Mouse (Mus musculus): Measurements from ENCODE around the gene Olfr430. TPM values are rescaled to one million over a fixed set of nuclear protein-coding genes. Genes with fewer than 3 reads are reported as not detected.
"Not testable (repeated sequence)": the region's sequence is repeated elsewhere in the genome, so short reads cannot be mapped to it uniquely, and the experiment has no call there.

The Olfr430 gene
- polyA plus RNA-seq, 1 experiment = not detected

DNA sequence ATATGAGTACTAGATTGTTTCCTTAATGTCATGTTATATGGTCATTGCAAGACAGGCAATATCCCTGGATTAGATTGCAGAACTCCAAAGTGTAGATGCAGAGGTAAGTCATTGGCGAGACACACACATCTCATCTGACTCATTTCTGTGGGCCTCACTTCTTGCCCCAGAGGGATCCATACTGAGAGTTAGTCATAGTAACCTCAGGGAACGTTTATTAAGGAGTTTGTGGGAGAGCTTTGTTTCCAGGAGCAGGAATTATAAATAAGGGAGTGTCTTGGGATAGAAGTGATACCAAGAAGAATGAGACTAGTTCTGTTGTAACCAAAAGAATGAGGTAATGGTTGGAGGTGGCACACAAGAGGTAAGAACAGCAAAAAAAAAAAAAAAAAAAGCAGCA, 17.5 kb upstream of the Olfr430 start, which contains the start of gene Olfr432:
TSS of gene Olfr432 (plus strand) at position 313 of the 400 bp plus-strand sequence.
- 55% methylated on average over 2 of the region's 2 CpGs for WGBS
- H3K4me3 ChIP-seq (ENCODE audit: low read depth, low read length) = no peak within 1 kb of the TSS
- H3K27me3 ChIP-seq (ENCODE audit: control insufficient read depth, insufficient read depth, low read length) = no peaks in the 10 kb centered on the region
- no peaks in the 10 kb centered on the region for H3K4me1 ChIP-seq (ENCODE audit: control insufficient read depth, insufficient read depth, insufficient read length, low read length)
- no peaks in the 10 kb centered on the region for H3K36me3 ChIP-seq (ENCODE audit: control insufficient read depth, insufficient read depth, low read length)
- no peak within 1 kb of the TSS for H3K27ac ChIP-seq (ENCODE audit: insufficient read depth, low read depth, low read length)
- TF ChIP-seq CTCF (IDR thresholded peaks at IDR 0.05; ENCODE audit: extremely low read depth, insufficient read length, insufficient replicate concordance, low read depth, low read length) (no peak), POLR2A (IDR thresholded peaks at IDR 0.05; ENCODE audit: low read depth, low read length) (no peak)

DNA sequence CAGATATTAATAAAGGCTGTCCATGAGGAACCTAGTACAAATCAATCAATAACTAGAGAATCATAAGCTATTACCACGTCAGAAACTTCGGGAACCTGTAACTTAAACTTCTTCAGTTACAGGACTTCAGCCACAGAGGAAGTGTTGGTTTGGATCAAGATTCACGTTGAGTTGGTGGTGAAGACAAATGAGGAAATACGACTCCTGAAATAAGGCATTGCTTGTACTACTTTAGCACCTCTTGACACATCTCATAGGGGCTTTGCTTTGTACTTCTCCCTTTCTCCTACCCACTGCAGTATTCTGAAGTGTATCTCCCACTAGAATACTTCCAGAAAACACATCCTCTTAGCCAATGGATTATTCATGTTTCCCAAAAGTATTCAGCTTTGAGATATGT, 17.0 kb upstream of the Olfr430 start:
- H3K36me3 ChIP-seq (ENCODE audit: control insufficient read depth, insufficient read depth, low read length); H3K27me3 ChIP-seq (ENCODE audit: control insufficient read depth, insufficient read depth, low read length): not testable (repeated sequence)
- 65% methylated on average over 4 of the region's 4 CpGs for WGBS

DNA sequence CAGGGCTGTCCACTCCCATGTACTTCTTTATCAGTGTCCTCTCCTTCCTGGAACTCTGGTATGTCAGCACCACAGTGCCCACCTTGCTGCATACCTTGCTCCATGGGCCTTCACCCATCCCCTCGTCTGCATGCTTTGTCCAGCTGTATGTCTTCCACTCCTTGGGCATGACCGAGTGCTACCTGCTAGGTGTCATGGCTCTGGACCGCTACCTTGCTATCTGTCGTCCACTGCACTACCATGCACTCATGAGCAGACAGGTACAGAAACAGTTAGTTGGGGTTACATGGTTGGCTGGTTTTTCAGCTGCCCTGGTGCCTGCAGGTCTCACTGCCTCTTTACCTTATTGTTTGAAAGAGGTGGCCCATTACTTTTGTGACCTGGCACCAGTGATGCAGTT, 15.9 kb upstream of the Olfr430 start:
- Histone ChIP-seq H3K4me3 (ENCODE audit: low read depth, low read length) (no peak overlapping the region), H3K4me1 (ENCODE audit: control insufficient read depth, insufficient read depth, insufficient read length, low read length) (no peaks in the 10 kb centered on the region), H3K27me3 (ENCODE audit: control insufficient read depth, insufficient read depth, low read length) (no peaks in the 10 kb centered on the region), H3K36me3 (ENCODE audit: control insufficient read depth, insufficient read depth, low read length) (no peaks in the 10 kb centered on the region), H3K27ac (ENCODE audit: insufficient read depth, low read depth, low read length) (no peak overlapping the region)
- WGBS = 90% methylated on average over 4 of the region's 4 CpGs
- TF ChIP-seq CTCF (IDR thresholded peaks at IDR 0.05; ENCODE audit: extremely low read depth, insufficient read length, insufficient replicate concordance, low read depth, low read length) = no peak
- no peak for TF ChIP-seq POLR2A (IDR thresholded peaks at IDR 0.05; ENCODE audit: low read depth, low read length)

More for the DNA sequence above, 17.0 kb upstream of the Olfr430 start:
- H3K27ac ChIP-seq (ENCODE audit: insufficient read depth, low read depth, low read length); H3K4me3 ChIP-seq (ENCODE audit: low read depth, low read length); H3K4me1 ChIP-seq (ENCODE audit: control insufficient read depth, insufficient read depth, insufficient read length, low read length): not testable (repeated sequence)

DNA sequence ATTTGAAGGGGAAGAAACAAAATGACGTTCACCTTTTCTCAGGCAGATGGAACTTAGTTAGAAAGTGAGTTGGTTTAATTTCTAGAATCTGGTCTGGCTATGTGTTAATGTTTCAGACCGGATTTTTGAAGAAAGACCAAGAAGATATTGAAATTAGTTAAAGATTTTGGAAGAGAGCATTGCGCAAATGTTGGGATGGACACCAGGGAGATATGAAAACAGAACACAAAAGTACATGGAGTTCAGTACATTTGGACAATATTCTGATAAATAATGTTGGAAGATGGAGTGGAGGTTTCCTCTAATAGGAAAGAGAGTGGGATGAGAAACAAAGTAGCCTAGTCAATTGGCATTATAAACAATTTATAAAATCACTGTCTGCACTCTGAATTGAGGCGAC, 14.9 kb upstream of the Olfr430 start:
- 82% methylated on average over 4 of the region's 4 CpGs for WGBS
- TF ChIP-seq POLR2A (IDR thresholded peaks at IDR 0.05; ENCODE audit: low read depth, low read length) (no peak), CTCF (IDR thresholded peaks at IDR 0.05; ENCODE audit: extremely low read depth, insufficient read length, insufficient replicate concordance, low read depth, low read length) (no peak)
- H3K4me3 ChIP-seq (ENCODE audit: low read depth, low read length) = no peak overlapping the region
- H3K27me3 ChIP-seq (ENCODE audit: control insufficient read depth, insufficient read depth, low read length) = no peaks in the 10 kb centered on the region
- H3K27ac ChIP-seq (ENCODE audit: insufficient read depth, low read depth, low read length) = no peak overlapping the region
- H3K4me1 ChIP-seq (ENCODE audit: control insufficient read depth, insufficient read depth, insufficient read length, low read length) = no peaks in the 10 kb centered on the region
- no peaks in the 10 kb centered on the region for H3K36me3 ChIP-seq (ENCODE audit: control insufficient read depth, insufficient read depth, low read length)

DNA sequence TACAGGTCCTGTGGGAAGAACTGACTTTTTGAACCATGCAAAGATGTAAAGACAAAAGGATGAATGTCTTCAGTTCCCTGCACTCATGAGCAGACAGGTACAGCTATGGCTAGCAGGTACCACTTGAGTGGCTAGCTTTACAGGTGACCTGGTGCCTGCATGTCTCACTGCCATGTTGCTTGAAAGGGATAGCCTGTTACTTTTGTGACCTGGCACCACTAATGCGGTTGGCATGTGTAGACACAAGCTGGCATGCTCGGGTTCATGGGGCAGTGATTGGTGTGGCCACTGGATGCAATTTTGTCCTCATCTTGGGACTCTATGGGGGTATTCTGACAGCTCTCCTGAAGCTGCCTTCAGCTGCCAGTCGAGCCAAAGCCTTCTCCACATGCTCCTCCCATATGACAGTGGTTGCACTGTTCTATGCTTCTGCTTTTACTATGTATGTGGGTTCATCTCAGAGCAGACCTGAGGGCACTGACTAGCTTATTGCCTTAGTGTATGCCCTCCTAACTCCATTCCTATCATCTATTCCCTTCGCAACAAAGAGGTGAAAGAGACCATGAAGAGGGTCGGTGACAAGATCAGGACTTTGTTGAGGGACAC, 14.4 kb upstream of the Olfr430 start:
- H3K4me1 ChIP-seq (ENCODE audit: control insufficient read depth, insufficient read depth, insufficient read length, low read length) = no peaks in the 10 kb centered on the region
- no peak overlapping the region for H3K27ac ChIP-seq (ENCODE audit: insufficient read depth, low read depth, low read length)
- TF ChIP-seq POLR2A (IDR thresholded peaks at IDR 0.05; ENCODE audit: low read depth, low read length) (no peak), CTCF (IDR thresholded peaks at IDR 0.05; ENCODE audit: extremely low read depth, insufficient read length, insufficient replicate concordance, low read depth, low read length) (no peak)
- H3K27me3 ChIP-seq (ENCODE audit: control insufficient read depth, insufficient read depth, low read length) = no peaks in the 10 kb centered on the region
- H3K4me3 ChIP-seq (ENCODE audit: low read depth, low read length) = no peak overlapping the region
- no peaks in the 10 kb centered on the region for H3K36me3 ChIP-seq (ENCODE audit: control insufficient read depth, insufficient read depth, low read length)
- WGBS = 80% methylated on average over 5 of the region's 5 CpGs

DNA sequence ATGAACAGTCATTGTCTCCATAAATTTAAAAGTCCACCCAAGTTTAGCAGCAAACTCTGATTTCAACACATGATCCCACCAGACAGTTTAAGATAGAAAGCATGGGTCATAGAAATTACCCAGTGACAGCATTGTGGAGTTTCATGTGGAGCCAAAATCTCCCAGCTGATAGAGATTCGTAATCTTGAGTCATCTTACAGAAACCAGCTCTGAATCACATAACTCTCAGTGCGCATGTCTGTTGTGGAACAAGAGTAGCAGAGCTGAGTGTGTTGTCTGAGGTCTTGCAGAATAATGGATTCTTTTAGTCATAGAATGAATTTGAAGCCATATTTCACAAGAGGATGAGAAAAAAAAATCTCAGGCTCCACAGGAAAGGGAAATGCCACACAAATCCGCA, 13.4 kb upstream of the Olfr430 start:
- Histone ChIP-seq H3K27ac (ENCODE audit: insufficient read depth, low read depth, low read length) (no peak overlapping the region), H3K27me3 (ENCODE audit: control insufficient read depth, insufficient read depth, low read length) (no peaks in the 10 kb centered on the region), H3K4me1 (ENCODE audit: control insufficient read depth, insufficient read depth, insufficient read length, low read length) (no peaks in the 10 kb centered on the region), H3K36me3 (ENCODE audit: control insufficient read depth, insufficient read depth, low read length) (no peaks in the 10 kb centered on the region), H3K4me3 (ENCODE audit: low read depth, low read length) (no peak overlapping the region)
- 79% methylated on average over 3 of the region's 3 CpGs for WGBS
- TF ChIP-seq CTCF (IDR thresholded peaks at IDR 0.05; ENCODE audit: extremely low read depth, insufficient read length, insufficient replicate concordance, low read depth, low read length) (no peak), POLR2A (IDR thresholded peaks at IDR 0.05; ENCODE audit: low read depth, low read length) (no peak)

DNA sequence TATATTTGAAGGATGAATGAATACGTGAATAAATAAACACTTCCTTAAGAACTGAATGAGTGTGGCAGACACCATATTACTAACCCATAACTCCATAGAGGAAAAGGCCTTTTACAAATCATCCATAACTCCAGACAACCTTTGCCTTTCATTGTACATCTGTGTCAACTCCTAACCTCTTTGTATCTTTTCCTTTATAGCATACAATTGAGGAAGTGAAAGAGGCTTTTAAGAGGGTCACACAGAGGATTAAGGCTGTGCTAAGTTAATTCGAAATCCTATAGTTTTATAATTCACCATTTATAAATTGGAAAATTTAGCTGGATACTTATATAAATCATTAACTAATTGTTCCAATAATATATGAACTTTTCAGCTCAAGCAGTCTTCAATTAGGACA, 11.2 kb upstream of the Olfr430 start:
- H3K36me3 ChIP-seq (ENCODE audit: control insufficient read depth, insufficient read depth, low read length) = no peaks in the 10 kb centered on the region
- no peak overlapping the region for H3K4me3 ChIP-seq (ENCODE audit: low read depth, low read length)
- H3K4me1 ChIP-seq (ENCODE audit: control insufficient read depth, insufficient read depth, insufficient read length, low read length) = no peaks in the 10 kb centered on the region
- H3K27me3 ChIP-seq (ENCODE audit: control insufficient read depth, insufficient read depth, low read length) = no peaks in the 10 kb centered on the region
- TF ChIP-seq CTCF (IDR thresholded peaks at IDR 0.05; ENCODE audit: extremely low read depth, insufficient read length, insufficient replicate concordance, low read depth, low read length) (no peak), POLR2A (IDR thresholded peaks at IDR 0.05; ENCODE audit: low read depth, low read length) (no peak)
- no peak overlapping the region for H3K27ac ChIP-seq (ENCODE audit: insufficient read depth, low read depth, low read length)
- WGBS = 66% methylated on average over 2 of the region's 2 CpGs

DNA sequence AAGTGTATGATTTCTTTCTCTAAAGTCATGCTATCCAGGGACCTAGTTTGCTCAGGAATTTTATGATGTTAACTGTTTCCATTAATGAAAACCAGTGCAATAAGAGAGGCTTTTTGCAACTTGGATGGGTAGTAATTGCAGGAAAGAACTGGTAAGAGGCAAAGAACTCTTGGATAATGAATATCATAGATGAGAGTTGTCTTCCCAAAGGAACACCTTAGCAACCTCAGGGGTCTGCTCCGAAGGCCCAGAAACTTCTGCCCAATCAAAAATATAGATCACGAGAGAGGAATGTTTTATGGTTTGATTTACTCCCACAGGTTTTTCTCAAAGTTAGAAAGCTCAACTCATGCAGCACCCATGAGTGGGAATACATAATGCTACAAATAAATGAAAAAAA, 17.6 kb downstream of the Olfr430 start, which contains the start of gene Olfr429:
TSS of gene Olfr429 (plus strand) at position 301 of the 400 bp plus-strand sequence.
- Histone ChIP-seq H3K4me1 (ENCODE audit: control insufficient read depth, insufficient read depth, insufficient read length, low read length) (no peaks in the 10 kb centered on the region), H3K4me3 (ENCODE audit: low read depth, low read length) (no peak within 1 kb of the TSS), H3K27me3 (ENCODE audit: control insufficient read depth, insufficient read depth, low read length) (no peaks in the 10 kb centered on the region), H3K27ac (ENCODE audit: insufficient read depth, low read depth, low read length) (no peak within 1 kb of the TSS), H3K36me3 (ENCODE audit: control insufficient read depth, insufficient read depth, low read length) (no peaks in the 10 kb centered on the region)
- no peak for TF ChIP-seq CTCF (IDR thresholded peaks at IDR 0.05; ENCODE audit: extremely low read depth, insufficient read length, insufficient replicate concordance, low read depth, low read length)
- 85% methylated on average over 2 of the region's 2 CpGs for WGBS
